Mouse (Mus musculus) A20 (cell line): ENCODE data around the gene Hoxc10.

Experiments
- DNase-seq: peaks from one replicate; pipeline ENCODE4 v3.0.0-alpha.2; 2011; ENCODE audit warnings: low read depth, low spot score

Gene Hoxc10

DNA sequence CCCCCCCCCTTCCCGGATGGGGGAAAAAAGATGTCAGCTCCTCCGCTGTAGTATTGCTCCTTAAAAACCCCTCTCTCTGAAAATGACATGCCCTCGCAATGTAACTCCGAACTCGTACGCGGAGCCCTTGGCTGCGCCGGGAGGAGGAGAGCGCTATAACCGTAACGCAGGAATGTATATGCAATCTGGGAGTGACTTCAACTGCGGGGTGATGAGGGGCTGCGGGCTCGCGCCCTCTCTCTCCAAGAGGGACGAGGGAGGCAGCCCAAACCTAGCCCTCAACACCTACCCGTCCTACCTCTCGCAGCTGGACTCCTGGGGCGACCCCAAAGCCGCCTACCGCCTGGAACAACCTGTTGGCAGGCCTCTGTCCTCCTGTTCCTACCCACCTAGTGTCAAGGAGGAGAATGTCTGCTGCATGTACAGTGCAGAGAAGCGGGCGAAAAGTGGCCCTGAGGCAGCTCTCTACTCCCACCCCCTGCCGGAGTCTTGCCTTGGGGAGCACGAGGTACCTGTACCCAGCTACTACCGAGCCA lies at the start of gene Hoxc10:
Gene Hoxc10 (plus strand): TSS at position 21 of the 536 bp plus-strand sequence.
- DNase-seq = no peak

DNA sequence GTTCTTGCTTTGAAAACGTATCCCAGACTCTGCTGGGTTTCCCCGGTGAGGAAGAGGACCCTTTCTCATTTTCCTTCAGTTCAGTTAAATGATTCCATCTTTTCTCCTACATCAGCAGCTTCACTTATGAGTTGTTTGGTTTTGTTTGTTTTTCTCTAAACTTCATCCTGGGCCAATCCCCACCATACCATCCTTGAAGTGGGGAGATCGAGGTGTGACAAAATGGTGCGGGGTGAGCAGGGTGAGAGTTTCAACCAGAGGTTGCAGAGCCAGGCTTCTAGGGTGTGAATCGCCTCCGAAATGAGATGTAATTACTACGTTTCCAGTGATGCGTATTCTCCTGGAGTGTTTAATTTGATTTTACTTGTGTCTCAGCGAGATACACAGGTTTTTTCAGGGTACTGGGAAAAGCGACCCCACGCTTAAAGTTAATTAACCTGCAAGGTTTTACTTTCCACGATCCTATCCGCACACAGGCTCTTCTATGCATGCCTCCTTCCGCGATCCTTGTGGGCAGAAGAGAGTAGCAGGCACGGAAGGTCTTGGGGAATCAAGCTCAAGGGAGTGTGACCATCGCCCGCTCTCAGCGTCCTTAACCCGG lies 48.5 kb upstream of the Hoxc10 start:
- DNase-seq = no peak

DNA sequence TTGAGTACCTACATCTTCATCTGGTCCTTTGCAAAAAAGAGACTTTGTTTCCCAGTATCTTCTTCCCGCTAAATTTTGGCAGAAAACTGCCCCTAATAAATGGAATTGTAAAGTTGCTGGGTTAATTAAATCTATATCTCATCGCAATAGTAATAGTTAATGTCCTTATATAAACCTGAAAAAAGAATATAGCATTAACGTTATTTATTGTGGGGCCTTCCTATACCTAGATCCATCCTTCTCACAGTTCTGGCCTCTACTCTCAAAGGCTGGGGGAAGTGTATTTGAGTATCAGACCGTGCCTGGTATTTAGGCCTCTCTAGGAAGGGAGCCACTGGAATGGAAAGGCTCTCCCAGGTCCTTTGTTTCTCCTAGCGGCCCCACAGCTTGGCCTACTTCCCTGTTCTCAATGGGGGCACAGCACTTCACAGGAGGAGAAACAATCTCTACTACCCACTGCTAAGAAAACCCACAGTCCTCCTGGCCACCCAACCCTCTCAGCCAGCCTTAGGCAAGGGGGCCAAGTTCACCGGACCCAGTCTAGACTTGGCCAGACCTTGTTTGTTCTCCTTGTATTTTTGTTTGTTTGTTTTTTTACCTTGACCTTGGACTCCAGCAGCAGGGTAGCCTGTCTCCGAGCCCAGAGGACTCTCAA lies 47.9 kb upstream of the Hoxc10 start:
- no peak for DNase-seq

DNA sequence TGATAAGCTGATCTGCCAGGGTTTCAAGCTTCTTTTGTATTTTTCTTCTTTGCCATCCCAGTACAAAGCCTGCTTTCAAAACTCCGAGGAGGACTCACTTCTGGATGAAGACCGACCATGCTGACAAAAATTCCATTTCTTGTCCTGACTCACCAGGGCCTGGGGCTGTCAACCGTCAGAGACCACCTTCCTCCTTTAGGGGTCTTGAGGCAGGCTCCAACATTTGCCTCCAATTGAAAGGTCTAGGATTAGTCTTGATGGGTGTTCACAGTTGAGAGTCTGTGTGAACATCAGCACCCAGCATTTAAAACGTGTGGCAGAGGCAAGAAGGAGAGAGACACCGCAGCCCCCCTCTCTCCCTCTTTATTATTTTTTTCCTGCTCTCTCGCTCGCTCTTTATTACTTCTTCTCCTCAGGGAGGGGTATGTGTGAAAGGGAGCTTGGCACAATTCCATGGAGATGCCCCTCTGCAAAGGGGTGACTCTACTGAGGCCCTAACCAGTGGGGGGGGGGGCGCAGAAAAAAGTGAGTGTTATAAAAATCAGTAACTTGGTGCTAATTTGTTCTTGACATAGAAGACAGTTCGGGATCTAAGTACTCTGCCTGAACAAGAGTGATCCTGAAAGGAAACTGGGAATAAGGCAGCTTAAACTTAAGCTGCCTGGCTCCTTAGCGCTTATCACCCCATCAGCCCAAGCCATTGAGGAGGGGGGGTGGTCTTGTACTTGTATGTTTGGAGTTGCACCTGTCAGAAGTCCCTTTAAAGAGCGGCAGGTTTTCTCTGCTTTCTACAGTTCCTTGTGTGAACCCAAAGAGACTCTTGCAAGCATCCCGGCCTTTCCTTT lies 47.0 kb upstream of the Hoxc10 start:
- no peak for DNase-seq

DNA sequence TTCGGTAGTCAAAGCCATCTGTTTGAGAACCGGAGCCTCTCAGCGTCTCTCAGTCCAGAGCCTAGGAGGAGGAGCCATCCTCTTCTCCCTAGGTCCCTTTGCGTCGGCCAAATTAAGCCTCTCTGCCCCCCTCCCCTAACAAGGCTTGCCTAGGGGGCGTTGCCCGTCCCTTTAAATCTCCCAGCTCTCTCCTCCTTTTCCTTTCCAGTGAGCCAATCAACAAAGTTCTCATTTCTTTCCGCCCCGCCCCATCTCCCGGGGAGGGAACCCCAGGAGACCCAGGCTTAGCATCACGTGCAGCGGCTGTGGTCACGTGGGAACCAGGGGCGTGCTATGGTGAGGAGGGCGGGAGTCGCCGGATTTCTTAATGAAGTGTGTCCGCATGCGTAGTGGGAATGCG lies 46.0 kb upstream of the Hoxc10 start:
- no peak for DNase-seq

DNA sequence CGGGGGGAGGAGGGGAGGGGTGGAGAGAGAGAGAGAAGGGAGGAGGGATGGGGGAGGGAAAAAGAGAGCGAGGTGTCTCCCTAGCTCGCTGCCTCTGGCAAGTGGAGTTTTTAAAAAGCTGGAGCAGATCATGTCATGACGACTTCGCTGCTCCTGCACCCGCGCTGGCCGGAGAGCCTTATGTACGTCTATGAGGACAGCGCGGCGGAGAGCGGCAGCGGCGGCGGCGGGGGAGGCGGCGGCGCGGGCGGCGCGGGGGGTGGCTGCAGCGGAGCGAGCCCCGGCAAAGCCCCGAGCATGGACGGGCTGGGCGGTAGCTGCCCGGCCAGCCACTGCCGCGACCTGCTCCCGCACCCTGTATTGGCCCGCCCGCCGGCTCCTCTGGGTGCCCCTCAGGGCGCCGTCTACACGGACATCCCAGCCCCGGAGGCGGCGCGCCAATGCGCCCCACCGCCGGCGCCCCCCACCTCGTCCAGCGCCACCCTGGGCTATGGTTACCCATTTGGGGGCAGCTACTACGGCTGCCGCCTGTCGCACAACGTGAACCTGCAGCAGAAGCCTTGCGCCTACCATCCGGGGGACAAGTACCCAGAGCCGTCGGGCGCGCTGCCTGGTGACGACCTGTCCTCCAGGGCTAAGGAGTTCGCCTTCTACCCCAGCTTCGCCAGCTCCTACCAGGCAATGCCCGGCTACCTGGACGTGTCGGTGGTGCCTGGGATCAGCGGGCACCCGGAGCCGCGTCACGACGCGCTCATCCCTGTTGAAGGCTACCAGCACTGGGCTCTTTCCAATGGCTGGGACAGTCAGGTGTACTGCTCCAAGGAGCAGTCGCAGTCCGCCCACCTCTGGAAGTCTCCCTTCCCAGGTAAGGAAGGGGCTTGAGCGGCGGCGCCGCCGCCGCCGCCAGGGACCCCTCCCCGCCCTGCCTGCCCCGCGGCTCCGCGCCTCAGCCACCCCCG lies 45.3 kb upstream of the Hoxc10 start, which contains the start of gene Hoxc13:
Gene Hoxc13 (plus strand): TSS at position 51 of the 959 bp plus-strand sequence.
- no peak for DNase-seq

DNA sequence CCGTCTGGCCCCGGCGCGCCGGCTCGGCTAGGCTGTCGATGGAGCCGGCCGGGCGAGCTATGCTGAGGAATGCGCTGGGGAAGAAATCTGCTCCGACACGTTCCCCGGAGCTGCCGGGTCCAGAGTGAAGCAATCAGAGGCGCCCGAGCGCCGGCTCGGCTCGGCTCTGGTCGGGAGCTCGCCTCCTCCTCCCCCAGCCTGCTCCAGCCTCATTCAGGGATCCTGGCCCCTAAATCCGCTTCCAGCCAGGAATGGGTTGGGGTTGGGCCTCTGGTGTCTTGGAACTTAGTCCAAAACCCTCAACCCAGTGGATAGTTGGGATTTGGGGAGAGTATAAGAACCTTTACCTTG lies 44.6 kb upstream of the Hoxc10 start:
- DNase-seq = no peak

DNA sequence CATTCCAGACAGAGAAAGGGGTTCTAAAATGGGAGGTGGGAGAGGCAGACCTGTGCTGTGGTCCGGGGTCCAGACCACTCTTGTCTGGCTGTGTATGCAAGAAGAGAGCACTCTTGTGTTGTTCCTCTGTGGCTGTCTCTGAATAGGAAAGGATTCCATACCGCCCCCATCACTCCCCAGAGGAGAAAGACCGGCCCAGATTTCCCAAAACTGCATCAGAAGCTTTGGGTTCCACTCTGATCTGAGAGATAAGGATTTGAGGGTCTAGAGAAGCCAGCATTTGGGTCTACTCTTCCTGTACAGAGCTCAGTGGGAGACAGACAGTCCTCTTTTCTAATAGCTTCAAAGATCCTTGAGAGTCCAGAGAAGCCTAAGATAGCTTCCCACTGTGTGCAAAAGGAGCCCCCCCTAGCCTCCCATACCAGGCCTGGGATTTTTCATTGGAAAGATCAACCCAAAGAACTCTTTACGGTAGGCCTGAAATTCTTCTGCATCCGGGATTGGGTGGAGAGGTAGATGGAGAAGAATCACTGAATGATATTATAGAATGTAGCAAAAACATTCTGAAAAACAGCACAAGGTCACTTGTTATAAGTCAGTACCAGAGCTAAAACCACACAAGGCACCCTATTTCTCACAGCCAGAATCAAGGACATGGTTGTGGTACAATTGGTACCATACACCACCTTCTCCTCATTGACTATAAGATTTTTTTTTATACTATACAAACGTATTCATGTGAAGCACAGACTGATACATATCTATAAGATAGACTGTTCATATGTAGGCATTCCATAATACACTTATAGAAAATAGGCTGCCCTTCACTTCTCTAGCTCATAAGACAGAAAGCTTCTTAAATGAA lies 43.7 kb upstream of the Hoxc10 start:
- no peak for DNase-seq

DNA sequence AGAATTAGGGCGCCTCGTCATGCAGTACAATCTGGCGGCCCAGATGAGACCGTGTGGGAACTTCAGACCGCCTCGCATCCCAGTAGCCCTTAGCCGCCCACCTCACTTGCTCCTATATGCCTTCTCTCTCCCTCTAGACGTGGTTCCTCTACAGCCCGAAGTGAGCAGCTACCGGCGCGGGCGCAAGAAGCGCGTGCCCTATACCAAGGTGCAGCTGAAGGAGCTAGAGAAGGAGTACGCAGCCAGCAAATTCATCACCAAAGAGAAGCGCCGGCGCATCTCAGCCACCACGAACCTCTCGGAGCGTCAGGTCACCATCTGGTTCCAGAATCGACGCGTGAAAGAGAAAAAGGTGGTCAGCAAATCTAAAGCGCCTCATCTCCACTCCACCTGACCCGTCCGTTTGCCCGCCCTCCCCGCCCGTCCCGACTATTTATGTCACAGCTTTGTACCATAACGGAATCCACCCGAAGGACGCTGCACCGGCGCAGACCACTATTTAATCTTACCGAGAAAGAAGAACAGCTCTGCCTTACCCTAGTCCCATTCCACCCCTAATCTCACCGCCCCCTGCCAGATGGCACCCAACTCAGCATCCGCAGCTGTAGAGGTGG lies 39.5 kb upstream of the Hoxc10 start:
- no peak for DNase-seq

DNA sequence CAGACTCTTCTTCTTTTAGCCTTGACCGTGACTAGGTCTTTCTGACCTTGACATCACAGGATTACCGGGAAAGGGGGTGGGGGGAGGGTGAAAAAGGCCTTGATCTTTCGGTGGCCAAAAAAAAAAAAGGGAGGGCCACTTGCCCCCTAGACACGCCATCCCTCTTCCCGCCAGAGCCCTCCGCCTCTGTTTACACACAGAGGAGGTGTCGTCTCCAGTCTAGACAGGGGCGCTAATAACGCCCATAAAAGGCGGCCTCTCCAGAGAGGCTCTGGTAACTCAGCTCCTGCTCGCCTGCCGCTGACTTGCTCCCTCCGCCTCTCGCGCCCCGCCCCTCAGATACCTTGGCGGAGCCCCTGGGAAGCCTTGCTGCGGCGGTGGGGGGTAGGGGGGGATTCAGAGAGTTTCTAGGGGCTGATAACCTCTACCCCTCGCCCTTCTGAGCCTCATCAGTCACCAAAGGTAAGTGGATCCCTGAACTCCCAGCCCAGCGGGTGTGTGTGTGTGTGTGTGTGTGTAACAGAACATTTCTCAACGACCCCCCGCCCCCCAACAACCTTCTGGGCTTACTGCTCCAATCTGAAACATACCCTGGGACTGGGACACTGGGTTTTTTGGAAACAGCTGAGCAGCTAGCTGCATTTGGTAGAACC lies 34.8 kb upstream of the Hoxc10 start:
- no peak for DNase-seq

DNA sequence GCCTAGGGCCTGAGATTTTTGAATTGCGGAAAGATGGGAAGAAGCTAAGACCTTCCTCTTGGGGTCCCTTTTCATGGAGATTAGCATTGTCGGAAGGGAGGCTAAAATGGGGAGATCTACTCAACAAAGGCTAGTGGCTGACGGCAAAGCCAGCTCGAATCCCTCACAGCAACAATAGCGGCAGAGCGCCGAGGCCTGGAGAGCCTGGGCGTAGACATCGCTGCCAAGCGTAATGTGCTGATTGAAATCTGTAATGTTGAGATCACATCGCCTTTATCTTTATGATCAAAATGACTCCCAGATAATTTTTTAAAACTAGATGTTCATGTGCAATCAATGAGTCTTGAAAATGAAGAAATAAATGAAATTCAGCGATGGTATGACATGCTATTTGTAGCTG lies 32.2 kb upstream of the Hoxc10 start:
- no peak for DNase-seq

DNA sequence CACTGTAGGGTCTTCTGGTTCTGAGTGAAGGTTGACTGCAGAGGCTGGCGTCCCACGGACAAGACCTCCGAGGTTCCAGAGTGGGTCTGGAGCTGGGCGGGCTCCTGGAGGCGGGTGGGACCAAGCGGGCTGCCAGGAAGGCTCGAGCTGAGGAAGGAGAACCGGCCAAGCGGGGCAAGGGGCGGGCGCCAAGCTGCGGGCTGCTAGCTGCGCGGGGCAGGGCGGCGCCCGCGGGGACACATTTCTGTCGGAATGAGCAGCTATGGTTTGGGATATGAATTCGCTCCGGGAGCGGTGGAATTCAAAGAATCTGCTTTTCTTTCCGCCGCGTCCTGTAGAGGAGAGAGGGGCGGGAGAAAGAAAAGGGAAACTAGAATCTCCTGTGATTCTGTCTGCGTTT lies 31.7 kb upstream of the Hoxc10 start:
- DNase-seq = no peak

DNA sequence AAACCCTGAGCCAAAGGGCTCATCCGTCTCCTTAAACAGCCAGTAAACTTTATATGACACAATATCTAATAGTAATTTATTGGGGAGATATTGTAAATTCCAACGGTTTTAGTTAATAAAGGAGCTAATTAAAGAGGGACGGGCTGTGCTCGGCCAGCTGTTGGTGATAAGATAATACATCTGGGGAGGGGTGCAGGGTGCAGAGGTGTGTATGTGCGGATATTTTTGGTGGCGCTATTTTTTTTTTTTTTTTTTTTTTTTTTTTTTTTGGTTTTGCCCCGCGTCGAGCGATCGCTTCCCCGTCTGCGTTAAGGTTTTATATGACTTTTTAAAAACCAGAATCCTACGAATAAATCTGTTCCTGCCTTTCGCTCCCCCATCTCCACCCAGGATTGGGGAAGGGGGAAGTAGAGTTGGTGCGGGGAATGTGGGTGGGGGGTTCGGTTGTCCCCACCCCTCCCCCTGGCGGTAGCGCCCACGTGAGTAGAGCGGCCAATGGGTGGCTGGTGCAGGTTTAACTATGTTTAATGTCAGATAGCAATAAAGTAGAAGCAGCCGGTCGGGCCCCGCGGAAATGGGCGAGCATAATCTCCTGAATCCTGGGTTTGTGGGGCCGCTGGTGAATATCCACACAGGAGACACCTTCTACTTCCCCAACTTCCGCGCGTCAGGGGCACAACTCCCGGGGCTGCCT lies 30.2 kb upstream of the Hoxc10 start, which contains the start of gene Hoxc12:
Gene Hoxc12 (plus strand): TSS at position 479 of the 694 bp plus-strand sequence.
- DNase-seq = no peak

DNA sequence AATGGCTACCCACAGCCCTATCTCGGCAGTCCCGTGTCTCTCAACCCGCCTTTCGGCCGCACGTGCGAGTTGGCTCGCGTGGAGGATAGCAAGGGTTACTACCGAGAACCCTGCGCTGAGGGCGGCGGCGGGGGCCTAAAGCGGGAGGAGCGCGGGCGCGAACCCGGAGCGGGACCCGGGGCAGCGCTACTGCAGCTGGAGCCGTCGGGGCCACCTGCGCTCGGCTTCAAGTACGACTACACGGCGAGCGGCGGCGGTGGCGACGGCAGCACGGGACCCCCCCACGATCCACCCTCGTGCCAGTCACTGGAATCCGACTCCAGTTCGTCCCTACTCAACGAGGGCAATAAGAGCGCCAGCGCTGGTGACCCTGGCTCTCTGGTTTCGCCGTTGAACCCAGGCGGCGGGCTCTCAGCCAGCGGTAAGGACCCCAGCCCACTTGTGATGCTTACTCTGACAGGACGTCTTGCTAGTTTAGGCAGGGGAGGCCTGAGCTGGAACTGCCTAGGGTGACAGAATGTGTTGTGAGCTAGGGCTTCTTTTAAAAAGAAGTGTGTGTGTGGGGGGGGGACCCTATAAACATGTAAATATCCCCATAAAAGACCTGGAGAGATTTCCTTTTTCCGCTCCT lies 29.4 kb upstream of the Hoxc10 start:
- DNase-seq = no peak

DNA sequence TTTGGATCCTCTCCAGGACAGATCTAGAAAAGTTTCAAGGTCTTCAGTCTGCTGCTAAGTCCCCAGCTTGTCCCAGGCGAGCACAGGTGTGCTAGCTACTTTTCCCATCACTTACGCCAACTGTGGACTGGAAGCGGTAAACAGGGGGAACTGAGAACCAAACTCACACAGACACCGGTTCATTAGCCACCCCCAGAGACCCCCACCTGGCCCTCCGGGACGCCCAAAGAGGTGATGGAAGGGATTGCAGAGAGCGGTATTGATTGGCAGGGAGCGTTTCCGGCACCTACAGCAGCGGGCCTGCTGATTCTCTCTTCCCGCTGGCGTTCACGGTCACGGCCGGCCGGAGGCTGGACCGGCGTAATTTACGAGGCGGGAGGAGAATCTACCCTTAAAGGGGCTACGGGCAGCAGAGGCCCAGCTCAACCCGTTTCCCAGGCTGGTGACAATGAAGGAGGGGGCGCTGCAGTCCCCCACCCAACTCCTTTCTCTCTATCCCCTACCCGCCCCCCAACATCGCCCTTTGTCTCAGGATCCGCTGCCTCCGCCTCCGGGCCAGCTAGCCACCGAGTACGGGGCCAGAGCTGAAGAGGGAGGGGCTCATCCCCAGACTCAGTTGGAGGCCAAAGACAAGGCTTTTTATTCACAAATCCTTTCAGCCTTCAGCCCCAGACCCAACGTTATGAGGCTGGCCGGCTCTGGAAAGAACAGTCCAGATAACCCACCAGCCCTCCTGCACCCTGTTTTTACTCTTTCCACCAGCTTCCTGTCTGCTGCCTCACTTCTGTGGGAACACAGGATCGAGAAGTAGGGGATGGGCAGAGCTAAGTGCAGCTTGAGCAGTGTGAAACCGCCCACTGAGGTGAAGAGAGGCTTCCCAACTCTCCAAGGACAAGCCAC lies 27.1 kb upstream of the Hoxc10 start:
- no peak for DNase-seq

DNA sequence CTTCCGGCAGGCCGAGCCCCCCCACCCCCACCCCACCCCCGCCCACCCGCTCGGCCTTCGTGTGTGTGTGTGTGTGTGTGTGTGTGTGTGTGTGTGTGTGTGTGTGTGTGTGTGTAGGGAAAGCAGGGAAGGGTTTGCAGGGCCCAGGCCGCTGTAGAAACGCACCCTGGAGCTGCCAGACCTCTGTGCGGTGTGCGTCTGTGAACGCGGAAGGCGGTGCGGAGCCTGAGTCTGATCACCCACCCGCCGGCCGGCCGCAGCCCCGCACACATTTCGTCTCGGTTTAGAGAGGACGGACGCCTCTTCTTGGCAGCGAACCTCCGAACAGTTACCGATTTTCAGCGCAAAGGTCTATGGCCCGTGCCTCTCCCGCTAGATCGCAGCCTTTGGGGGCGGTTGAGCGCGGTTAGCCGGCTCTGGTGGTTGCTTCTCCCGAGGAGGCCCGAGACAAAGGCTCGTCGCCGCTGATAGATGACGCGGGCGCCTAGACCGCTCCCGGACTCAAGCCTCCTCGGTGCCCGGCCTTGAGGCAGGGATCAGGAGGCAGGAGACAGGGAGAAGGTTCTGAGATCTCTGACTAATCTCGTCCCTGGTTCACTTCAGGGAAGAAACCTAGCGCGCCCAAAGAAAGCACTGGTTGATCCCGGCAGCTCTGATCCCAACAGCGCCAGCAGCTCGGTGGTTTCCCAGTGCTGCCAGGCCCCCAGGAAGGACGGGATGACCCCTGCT lies 23.7 kb upstream of the Hoxc10 start:
- no peak for DNase-seq

DNA sequence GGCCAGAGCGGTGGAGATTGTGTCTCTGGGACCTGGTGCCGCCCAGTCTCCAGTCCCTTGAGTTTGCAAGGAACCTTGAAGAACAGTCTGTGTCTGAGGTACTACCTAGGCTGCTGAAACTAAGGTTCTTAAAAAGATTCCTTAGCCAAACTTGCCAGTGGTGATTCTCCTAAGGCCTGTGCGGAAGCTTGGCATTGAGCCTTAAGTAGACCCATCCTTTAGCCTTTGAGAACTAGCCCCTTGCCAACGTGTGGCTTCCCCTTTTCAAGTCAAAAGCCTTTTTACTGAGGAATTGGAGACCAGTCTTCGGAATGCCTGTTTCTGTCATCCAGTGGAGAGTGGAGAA lies 23.2 kb upstream of the Hoxc10 start:
- no peak for DNase-seq
